Mouse (Mus musculus): ENCODE measurements around the gene Pimreg. TPM values are rescaled to one million over a fixed set of nuclear protein-coding genes. Genes with fewer than 3 reads are reported as not detected.

Pimreg gene
- polyA plus RNA-seq (2014; fragmentation: Nextera tagmentation; extraction: Ambion mirVana): 97.8 and 123 TPM in 2 replicates

DNA sequence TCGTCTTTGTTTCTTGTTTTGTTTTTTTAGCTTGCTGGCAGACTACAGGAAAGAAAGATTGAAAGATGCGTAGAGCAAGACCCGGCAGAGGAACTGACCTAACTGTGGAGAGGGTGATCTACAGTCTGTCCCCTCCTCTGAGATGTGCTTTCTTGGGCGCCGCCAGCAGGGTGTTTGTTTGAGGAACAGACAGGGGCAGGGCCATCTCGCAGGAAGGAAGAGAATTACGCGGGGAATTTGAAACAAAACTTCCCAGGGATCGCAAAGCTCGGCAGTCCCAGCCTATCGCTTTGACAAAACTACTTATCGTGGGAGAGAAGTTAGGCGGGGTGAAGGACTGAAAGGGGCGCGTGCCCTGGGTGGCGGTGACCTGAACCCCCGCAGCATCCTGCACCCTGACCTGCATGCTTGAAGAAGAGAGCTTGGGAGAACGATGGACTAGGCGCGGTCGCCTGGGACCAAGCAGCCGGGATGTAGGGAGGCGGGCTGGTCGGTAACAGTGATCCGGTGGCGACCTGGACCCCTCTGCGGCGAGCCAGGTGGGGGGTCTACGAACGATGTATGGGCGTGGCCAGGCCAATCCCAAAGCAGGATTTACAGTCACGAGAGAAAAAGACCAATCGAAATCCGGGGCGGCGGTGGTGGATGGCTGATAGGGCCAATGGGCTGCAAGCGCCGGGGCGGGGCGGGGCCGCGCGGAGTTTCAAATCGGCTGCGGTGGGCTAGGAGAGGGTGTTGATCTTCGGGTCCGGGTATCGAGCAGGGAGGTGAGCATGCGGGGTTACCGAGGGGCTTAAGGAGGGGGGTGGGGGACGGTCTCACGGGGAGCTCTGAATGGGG, at the start of gene Pimreg:
Pimreg (plus strand) TSS at position 265 of the 840 bp plus-strand sequence.
- Histone ChIP-seq H3K36me3 (ENCODE audit: control insufficient read depth, insufficient read depth, low read length) (peaks cover 15% of the 10 kb centered on the region), H3K9ac (ENCODE audit: low read length) (peak within 1 kb of the TSS; percentile 77), H3K27me3 (replicated peaks; ENCODE audit: control insufficient read depth, insufficient read depth, low read length) (no peaks in the 10 kb centered on the region), H3K4me2 (ENCODE audit: low read length) (peak within 1 kb of the TSS; percentile 90), H3K9me3 (replicated peaks; ENCODE audit: control insufficient read depth, low read length) (no peaks in the 10 kb centered on the region), H3K4me3 (ENCODE audit: low read depth, low read length) (peak within 1 kb of the TSS; percentile 59), H3K27ac (ENCODE audit: low read depth, low read length) (peak within 1 kb of the TSS; percentile 63), H3K4me1 (ENCODE audit: control insufficient read depth, insufficient read depth, low read length) (peaks cover 26% of the 10 kb centered on the region)
- ATAC-seq (peak; percentile 96), DNase-seq (ENCODE audit: low spot score) (peak; percentile 97)
- WGBS: under 1% methylated on average over 52 of the region's 52 CpGs

DNA sequence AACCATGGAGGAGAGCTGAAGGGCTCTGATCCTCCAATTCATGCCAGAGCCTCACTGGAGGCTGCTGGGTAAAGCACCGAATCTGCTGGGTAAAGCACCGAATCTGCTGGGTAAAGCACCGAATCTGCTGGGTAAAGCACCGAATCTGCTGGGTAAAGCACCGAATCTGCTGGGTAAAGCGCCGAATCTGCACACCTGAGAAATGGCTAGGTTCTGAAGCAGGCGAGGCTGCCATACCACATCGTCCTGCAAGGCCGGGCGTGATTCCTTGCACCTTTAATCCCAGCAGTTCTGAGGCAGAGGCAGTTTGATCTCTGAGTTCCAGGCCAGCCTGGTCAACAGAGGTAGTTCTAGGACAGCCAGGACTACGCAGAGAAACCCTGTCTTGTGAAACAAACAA, 49.4 kb upstream of the Pimreg start:
- Histone ChIP-seq H3K36me3 (ENCODE audit: control insufficient read depth, insufficient read depth, low read length) (no peaks in the 10 kb centered on the region), H3K4me2 (ENCODE audit: low read length) (no peak overlapping the region), H3K4me1 (ENCODE audit: control insufficient read depth, insufficient read depth, low read length) (peaks cover 8% of the 10 kb centered on the region), H3K27ac (ENCODE audit: low read depth, low read length) (no peak overlapping the region), H3K9me3 (replicated peaks; ENCODE audit: control insufficient read depth, low read length) (no peaks in the 10 kb centered on the region), H3K4me3 (ENCODE audit: low read depth, low read length) (no peak overlapping the region), H3K27me3 (replicated peaks; ENCODE audit: control insufficient read depth, insufficient read depth, low read length) (no peaks in the 10 kb centered on the region), H3K9ac (ENCODE audit: low read length) (no peak overlapping the region)
- 89% methylated on average over 12 of the region's 12 CpGs for WGBS
- DNase-seq (ENCODE audit: low spot score) (no peak), ATAC-seq (no peak)

DNA sequence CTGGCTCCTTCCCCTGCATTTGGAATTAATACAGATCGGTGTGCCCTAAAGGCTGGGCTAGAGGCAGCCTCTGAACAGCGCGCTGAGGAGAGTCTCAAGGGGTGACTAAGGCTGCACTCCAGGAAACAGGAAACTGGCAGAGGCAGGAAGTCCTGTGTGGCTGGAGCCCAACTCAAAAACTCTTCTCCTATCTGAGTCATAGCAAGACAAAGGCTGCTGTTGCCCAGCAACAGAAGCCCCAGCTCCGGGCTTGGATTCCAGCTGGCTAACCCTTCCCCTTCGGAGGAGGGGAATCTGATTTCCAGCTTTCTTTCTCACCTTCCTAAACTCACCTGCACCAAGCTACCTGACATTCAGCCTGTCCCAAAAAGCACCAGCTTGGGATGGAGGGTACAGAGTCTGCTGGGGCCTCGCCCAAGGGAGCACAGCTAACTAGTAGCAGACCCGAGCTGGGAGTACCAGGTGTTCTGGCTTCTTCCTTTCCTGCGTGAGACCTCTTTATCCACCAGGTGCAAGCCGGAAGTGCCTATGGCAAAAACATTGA, 45.8 kb upstream of the Pimreg start:
- 25% methylated on average over 9 of the region's 9 CpGs for WGBS
- peak; percentile 77 for DNase-seq (ENCODE audit: low spot score)
- Histone ChIP-seq H3K4me3 (ENCODE audit: low read depth, low read length) (no peak overlapping the region), H3K27ac (ENCODE audit: low read depth, low read length) (0 out of 2 replicates have a peak overlapping the region, but pooled peaks have one; percentile 30), H3K9me3 (replicated peaks; ENCODE audit: control insufficient read depth, low read length) (no peaks in the 10 kb centered on the region), H3K9ac (ENCODE audit: low read length) (0 out of 2 replicates have a peak overlapping the region, but pooled peaks have one; percentile 17), H3K36me3 (ENCODE audit: control insufficient read depth, insufficient read depth, low read length) (no peaks in the 10 kb centered on the region), H3K27me3 (replicated peaks; ENCODE audit: control insufficient read depth, insufficient read depth, low read length) (no peaks in the 10 kb centered on the region), H3K4me1 (ENCODE audit: control insufficient read depth, insufficient read depth, low read length) (peaks cover 8% of the 10 kb centered on the region), H3K4me2 (ENCODE audit: low read length) (peak overlapping the region; percentile 25; the same call in 1 of the 2 replicates)
- peak; percentile 67 for ATAC-seq

DNA sequence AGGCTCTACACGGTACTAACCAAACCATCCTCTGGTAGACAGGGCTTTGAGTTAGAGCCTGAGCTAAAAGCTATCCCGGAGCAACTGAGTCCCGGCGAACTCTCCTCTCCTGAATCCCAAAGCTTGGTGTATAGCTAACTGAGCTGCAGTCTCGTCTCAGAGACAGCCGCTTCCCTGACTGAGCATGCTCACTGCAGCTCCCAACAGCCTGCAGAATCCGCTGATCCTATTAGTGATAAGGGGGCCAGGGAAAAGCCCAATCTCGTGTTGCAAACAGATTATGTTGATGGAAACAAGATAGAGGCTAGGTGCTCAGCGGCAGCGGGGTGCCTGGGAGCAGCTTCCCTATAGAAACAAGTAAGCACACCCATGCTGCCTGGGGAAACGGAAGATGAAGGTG, 45.0 kb upstream of the Pimreg start:
- ATAC-seq (no peak), DNase-seq (ENCODE audit: low spot score) (peak; percentile 40)
- no peak overlapping the region for H3K27ac ChIP-seq (ENCODE audit: low read depth, low read length)
- 30% methylated on average over 11 of the region's 11 CpGs for WGBS
- no peak overlapping the region for H3K9ac ChIP-seq (ENCODE audit: low read length)
- peaks cover 8% of the 10 kb centered on the region for H3K4me1 ChIP-seq (ENCODE audit: control insufficient read depth, insufficient read depth, low read length)
- H3K9me3 ChIP-seq (replicated peaks; ENCODE audit: control insufficient read depth, low read length): no peaks in the 10 kb centered on the region
- H3K27me3 ChIP-seq (replicated peaks; ENCODE audit: control insufficient read depth, insufficient read depth, low read length): no peaks in the 10 kb centered on the region
- H3K4me3 ChIP-seq (ENCODE audit: low read depth, low read length): no peak overlapping the region
- no peak overlapping the region for H3K4me2 ChIP-seq (ENCODE audit: low read length)
- H3K36me3 ChIP-seq (ENCODE audit: control insufficient read depth, insufficient read depth, low read length): no peaks in the 10 kb centered on the region

DNA sequence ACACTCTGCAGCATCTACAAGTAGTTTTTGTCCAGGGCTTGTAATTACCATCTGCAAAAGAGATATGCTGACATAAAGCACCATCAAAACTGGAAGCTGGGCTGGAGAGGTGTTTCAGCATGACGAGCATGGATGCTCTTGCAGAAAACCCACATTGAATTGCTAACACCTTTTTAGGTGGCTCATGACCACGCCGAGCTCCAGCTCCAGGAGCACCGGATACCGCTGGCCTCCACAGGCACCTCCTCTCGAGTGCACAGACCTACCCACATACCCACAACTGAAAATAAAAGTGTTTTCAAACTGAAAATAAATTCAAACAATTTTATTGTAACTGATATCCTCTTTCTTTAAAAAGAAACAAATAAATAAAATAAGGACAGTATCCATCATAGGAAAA, 41.6 kb upstream of the Pimreg start:
- no peak for ATAC-seq

DNA sequence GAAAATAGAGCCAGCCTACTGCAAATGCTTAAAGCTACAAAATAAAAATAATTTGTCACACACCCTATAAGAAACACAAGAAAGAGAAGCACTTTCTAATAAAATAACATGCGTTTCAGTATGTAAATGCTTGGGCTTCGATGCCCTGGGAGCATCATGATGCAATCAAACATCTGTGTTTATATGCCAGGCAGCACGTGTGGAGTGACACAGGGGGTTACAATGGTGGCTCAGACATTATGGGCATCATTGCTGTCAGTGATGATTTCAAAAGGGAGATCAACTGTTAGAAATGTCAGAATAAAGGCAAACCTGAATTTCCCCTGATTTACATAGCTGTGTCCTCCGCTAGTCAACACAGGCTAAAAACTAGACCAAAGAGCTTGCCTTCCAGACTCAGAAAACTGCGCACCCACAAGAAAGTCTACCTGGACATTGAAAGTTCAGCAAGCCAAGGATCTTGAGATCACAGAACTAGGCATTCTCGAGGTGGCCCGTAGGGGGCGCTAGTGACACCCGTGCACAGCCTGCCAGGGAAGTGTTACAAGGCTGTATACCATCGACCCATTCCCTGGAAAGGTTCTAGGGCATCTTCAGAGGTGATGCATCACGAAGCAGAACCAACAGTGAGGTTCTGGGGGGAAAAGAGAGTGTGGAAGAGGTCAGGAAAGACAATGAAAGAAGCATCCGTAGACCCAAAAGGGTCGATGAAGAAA, 39.5 kb upstream of the Pimreg start:
- H3K4me2 ChIP-seq (ENCODE audit: low read length): no peak overlapping the region
- H3K36me3 ChIP-seq (ENCODE audit: control insufficient read depth, insufficient read depth, low read length): no peaks in the 10 kb centered on the region
- H3K27ac ChIP-seq (ENCODE audit: low read depth, low read length): no peak overlapping the region
- H3K4me1 ChIP-seq (ENCODE audit: control insufficient read depth, insufficient read depth, low read length): no peaks in the 10 kb centered on the region
- DNase-seq (ENCODE audit: low spot score) (no peak), ATAC-seq (no peak)
- no peak overlapping the region for H3K9ac ChIP-seq (ENCODE audit: low read length)
- no peaks in the 10 kb centered on the region for H3K27me3 ChIP-seq (replicated peaks; ENCODE audit: control insufficient read depth, insufficient read depth, low read length)
- no peaks in the 10 kb centered on the region for H3K9me3 ChIP-seq (replicated peaks; ENCODE audit: control insufficient read depth, low read length)
- 51% methylated on average over 13 of the region's 13 CpGs for WGBS
- H3K4me3 ChIP-seq (ENCODE audit: low read depth, low read length): no peak overlapping the region

More for the DNA sequence above, 41.6 kb upstream of the Pimreg start:
- Histone ChIP-seq H3K9me3 (replicated peaks; ENCODE audit: control insufficient read depth, low read length) (no peaks in the 10 kb centered on the region), H3K4me1 (ENCODE audit: control insufficient read depth, insufficient read depth, low read length) (peaks cover 8% of the 10 kb centered on the region), H3K9ac (ENCODE audit: low read length) (no peak overlapping the region), H3K4me2 (ENCODE audit: low read length) (no peak overlapping the region), H3K27me3 (replicated peaks; ENCODE audit: control insufficient read depth, insufficient read depth, low read length) (no peaks in the 10 kb centered on the region), H3K27ac (ENCODE audit: low read depth, low read length) (no peak overlapping the region), H3K4me3 (ENCODE audit: low read depth, low read length) (no peak overlapping the region), H3K36me3 (ENCODE audit: control insufficient read depth, insufficient read depth, low read length) (no peaks in the 10 kb centered on the region)
- 86% methylated on average over 6 of the region's 6 CpGs for WGBS
- DNase-seq (ENCODE audit: low spot score): no peak

DNA sequence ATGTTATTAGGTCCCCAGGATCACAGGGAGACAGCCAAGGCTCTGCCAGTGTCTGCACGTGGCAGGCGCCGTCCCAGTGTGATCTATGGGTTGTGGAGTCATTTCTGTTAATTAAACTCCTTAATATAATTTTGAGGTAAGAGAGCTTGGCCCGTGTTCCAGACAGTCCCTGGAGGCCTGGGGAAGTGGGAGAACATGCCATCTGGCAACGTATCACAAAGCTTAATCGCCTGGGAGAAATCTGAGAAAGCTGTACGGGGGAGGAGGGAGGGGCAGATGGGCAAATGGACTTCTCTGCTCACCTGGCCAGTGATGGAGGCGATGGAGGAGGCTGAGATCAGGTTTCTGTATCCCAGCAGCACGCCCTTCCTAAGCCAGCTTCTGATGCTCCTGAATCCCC, 38.7 kb upstream of the Pimreg start:
- Histone ChIP-seq H3K27me3 (replicated peaks; ENCODE audit: control insufficient read depth, insufficient read depth, low read length) (no peaks in the 10 kb centered on the region), H3K27ac (ENCODE audit: low read depth, low read length) (no peak overlapping the region), H3K4me2 (ENCODE audit: low read length) (no peak overlapping the region), H3K4me1 (ENCODE audit: control insufficient read depth, insufficient read depth, low read length) (no peaks in the 10 kb centered on the region), H3K36me3 (ENCODE audit: control insufficient read depth, insufficient read depth, low read length) (no peaks in the 10 kb centered on the region), H3K9ac (ENCODE audit: low read length) (no peak overlapping the region), H3K4me3 (ENCODE audit: low read depth, low read length) (no peak overlapping the region), H3K9me3 (replicated peaks; ENCODE audit: control insufficient read depth, low read length) (no peaks in the 10 kb centered on the region)
- DNase-seq (ENCODE audit: low spot score) (peak; percentile 72), ATAC-seq (0 out of 2 replicates have a peak, but pooled peaks have one; percentile 34)
- 49% methylated on average over 9 of the region's 9 CpGs for WGBS

DNA sequence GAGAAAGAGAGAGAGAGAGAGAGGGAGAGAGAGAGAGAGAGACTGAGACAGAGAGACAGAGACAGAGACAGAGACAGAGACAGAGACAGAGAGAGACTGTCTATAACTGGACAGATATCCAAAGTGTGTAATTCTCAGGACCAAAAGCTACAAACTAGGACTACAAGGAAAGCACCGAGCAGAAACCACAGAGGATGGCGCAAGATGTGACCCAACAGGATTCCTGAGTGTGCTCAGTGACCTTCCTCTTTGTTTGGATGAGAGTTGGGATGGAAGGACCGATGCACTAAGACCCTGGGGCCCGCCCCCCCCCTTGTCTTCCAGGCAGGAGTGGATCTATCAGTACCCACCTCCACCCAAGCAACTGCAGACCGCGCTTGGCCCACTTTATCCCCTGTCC, 36.3 kb upstream of the Pimreg start:
- H3K27me3 ChIP-seq (replicated peaks; ENCODE audit: control insufficient read depth, insufficient read depth, low read length): no peaks in the 10 kb centered on the region
- no peak overlapping the region for H3K4me2 ChIP-seq (ENCODE audit: low read length)
- no peak overlapping the region for H3K27ac ChIP-seq (ENCODE audit: low read depth, low read length)
- ATAC-seq (no peak), DNase-seq (ENCODE audit: low spot score) (no peak)
- whole genome bisulfite sequencing: 88% methylated on average over 6 of the region's 6 CpGs
- H3K9me3 ChIP-seq (replicated peaks; ENCODE audit: control insufficient read depth, low read length): no peaks in the 10 kb centered on the region
- peaks cover 8% of the 10 kb centered on the region for H3K4me1 ChIP-seq (ENCODE audit: control insufficient read depth, insufficient read depth, low read length)
- no peak overlapping the region for H3K9ac ChIP-seq (ENCODE audit: low read length)
- no peak overlapping the region for H3K4me3 ChIP-seq (ENCODE audit: low read depth, low read length)
- H3K36me3 ChIP-seq (ENCODE audit: control insufficient read depth, insufficient read depth, low read length): no peaks in the 10 kb centered on the region
